Mouse (Mus musculus) heart, postnatal 0 days (tissue): ENCODE measurements around the gene Nkpd1.

Experiments
- CTCF ChIP-seq: IDR thresholded peaks from 2 replicates; pipeline ENCODE4 v1.5.1; 2016; ENCODE audit warnings: antibody characterized with exemption, control low read depth, low read depth
- EP300 ChIP-seq: IDR thresholded peaks from 2 replicates; pipeline ENCODE4 v1.6.1; 2016; ENCODE audit warnings: antibody characterized with exemption, low read depth

DNA sequence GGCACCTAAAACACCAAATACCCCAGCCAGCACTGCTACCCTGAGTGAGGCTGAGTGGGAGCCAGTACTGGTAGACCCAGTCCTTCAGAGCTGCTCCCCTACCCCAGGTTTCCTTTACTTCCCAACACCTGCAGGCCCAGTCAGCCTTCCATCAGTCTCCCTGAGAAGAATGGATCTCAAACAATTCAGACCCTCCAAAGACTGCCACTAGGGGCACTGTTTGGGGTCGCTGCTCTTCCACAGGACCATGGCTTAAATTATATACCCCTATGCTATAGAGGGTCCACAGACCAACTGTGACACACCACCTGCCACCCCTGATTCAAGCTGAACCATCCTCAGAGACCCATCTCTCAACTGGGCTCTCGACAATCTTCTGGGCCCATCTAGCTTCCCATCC, 41.3 kb downstream of the Nkpd1 start:
- TF ChIP-seq CTCF (peak; percentile 38), EP300 (no peak)
